Mouse (Mus musculus): ENCODE results near the gene Fam114a1. TPM values are rescaled to one million over a fixed set of nuclear protein-coding genes. Genes with fewer than 3 reads are reported as not detected.

Fam114a1 gene
- total RNA-seq (2015), result 5.6 and 7.1 TPM in 2 replicates
- 5.2 and 7.4 TPM in 2 replicates for total RNA-seq (2017)

DNA sequence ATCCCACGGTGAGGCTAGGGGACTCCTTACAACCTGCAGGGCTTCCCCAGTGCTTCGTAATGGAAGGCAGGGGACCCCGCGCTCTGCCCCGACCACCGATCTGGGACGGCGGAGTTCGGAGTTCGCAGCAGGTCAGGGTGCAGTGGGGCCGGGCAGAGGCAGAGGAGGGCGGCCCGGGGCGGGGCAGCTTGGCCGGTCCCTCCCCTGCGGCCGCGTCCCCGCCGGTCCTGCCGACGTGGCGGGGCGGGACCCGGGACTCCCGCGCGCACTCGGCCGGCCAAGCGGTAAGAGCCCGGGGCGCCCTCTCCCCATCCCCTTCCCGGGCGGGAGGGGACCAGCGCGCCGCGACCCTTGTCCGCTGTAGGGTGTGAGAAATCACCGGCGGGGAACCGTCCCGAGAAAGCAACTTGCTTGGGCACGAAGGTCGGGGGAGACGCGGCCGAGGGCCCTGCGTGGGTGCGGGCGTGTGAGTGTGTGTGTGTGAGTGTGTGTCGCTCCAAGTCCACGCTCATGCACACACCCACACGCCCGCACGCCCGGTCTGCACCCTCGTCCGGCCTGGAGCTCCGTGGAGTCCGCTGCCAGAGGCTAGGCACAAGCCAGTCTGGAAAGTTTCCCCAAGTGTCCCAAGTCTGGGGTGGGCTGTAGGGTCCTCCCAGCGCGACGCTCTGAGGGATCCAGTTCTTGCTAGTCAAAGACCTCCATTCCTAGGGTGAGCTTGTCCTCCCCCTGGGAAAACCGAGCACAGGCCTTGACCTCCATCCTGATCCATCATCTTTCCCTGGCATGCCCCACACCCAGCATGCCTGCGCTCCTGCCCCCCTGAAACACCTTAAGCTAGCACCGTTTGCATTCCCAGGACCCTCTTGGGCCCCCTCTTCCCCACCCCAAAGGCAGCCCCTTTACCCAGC lies at the start of gene Fam114a1:
Fam114a1 (plus strand) TSS at position 211 of the 911 bp plus-strand sequence.
- peak; percentile 86 for ATAC-seq (replicated peaks; ENCODE audit: poor library complexity)

DNA sequence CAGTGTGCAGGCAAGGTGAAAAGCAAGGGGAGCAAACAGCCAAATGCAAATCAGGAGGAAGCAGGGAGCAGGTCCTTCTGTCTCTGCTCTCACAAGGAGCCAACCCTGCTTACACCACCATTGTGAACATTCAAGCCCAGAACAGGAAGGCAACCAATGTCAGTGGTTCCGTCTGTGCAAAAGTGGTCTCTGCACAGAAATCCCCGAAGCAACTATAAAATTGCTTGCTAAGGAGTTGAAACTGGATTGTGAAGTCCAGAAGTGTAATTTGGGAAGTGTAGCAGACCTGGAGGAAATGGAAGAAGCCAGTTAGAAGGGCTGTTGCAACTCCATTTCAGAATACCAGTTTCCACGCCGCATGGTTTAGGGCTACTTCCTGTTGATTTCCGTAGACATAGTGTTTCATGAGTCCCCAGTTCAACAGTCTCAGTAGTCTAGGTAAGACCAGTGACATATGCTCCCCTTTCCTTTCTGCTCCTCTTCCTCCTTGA lies 46.9 kb upstream of the Fam114a1 start:
- ATAC-seq (replicated peaks; ENCODE audit: poor library complexity), result peak; percentile 90

DNA sequence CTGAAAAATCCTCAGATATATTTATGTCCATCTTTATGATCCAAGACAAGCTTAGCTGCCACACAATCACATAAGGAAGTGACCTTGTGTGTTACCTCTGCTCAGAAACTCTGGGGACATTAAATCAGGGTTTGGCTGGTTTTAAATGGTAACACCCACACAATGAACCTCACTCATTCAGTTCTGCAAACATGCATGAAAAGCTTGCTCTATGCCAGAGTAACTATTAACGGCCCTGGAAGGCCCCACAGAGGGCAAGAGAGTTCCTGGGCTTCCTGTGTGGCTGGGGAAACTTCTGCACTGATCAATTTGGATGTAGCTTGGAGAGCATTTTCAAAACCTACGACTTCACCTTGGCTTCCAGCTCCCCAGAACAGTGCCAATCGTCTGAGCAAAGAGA lies 37.7 kb upstream of the Fam114a1 start:
- no peak for ATAC-seq (replicated peaks; ENCODE audit: poor library complexity)

DNA sequence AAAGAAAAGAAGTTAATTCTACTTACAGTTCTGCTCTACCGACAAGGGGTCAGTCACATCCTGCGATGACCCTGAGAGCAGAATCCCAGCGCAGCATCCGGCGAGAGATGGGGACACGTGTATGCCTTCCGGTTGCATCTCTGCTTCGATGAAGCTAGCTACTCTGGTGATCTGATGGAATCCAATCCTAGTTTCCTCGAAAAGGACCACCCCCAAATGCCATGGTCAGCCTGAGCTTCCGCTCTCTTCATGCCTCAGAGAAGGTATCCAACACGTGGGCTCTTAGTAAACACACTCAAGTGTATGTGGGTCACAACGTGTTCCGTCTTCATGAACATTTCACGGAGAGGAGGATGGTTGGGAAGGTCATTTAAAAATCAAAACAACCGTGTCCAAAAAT lies 37.1 kb upstream of the Fam114a1 start:
- ATAC-seq (replicated peaks; ENCODE audit: poor library complexity), result no peak

DNA sequence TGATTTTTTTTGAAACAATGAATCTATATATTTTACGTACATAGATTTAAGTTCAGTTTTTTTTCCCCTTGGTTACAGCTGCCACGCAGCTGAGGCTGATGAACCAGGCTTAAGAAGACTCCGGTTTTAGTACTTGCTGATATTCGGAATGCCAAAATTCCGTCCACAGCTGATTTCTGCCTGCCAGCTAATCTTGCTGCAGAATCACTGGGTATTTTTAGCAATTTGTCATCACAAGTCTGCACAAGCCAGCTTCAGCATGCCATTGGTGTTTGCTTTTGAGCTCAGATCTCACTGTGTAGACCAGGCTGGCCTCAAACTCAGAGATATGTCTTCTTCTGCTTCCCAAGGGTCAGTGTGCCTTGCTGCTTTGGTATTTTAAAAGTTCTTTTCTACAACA lies 18.4 kb upstream of the Fam114a1 start:
- no peak for ATAC-seq (replicated peaks; ENCODE audit: poor library complexity)

DNA sequence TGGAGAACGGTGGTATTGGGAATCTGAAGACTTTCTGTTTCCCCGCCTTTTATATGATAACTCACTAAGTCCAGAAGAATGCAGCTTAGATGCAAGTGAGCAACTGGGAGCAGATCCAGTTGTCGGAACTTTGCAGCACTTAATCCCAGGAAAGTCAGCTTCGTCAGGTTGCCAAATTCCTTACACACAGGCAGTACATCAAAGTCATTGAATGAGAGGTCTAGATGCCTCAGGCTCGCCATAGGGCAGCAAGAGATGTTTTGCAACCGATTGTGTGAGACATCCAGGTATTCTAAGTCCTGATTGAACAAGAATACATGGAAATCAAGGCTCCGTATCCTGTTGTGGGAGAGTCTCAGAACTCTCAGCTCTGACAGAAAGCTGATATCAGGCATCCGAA lies 14.9 kb upstream of the Fam114a1 start:
- ATAC-seq (replicated peaks; ENCODE audit: poor library complexity), result no peak

DNA sequence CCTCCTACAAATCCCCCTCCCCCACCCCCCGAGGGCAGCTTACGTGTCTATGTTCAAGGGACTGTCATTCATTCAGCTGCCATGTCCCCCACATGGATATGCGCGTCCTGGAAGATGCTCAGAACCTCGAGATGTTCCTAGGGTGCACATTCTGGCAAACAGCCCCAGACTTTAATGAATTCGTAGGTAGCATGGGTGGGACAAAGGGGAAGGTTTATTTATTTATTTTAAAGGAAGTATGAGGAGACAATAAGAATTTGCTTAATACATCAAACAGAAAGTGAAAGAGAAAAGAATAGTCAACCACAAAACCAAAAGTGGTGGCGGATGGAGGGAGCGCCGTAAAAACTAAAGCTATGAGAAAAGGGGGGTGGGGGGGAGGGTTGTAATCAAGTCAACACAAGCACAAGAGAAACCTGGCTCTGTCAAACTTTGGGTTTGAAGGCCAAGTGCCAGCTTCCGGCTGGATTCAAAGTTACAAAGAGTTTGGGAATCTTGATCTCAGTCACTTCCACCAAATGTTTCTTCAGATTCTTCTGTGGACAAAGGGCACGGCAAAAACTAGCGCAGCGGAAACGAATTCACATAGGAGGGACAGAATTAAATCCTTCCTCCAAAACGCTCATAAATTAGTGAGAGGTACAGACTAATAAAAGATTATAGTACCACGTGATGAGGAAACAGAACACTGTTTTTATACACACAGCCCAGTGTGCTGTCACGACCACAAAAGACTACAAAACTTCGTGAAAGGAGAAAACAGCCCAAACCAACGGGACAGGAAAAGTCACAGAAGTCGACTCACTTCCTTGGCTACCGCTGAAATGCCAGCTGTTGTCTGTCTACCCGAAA lies 10.7 kb upstream of the Fam114a1 start:
- no peak for ATAC-seq (replicated peaks; ENCODE audit: poor library complexity)

DNA sequence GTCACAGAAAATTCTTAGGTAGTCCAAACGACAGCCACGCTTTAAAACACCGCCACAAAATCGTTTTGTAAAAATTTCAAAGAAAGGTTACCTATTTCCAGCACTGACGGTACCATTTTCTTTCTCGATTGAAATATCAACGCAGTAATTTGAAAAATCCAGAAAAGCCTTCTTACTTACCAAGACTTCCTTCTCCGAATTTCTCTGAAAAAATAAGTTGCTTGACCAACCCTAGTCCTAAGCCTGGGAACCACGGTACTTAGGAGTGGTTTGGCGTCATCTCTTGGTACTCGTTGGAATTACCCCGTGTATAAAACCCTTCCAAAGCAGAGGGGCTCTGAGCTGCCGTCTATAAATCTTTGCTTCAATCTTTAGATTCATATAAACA lies 10.0 kb upstream of the Fam114a1 start, which contains the start of gene Tlr6:
Tlr6 (minus strand) TSS at position 255 of the 388 bp plus-strand sequence.
- ATAC-seq (replicated peaks; ENCODE audit: poor library complexity), result peak; percentile 49; the same call in 1 of the 2 replicates

DNA sequence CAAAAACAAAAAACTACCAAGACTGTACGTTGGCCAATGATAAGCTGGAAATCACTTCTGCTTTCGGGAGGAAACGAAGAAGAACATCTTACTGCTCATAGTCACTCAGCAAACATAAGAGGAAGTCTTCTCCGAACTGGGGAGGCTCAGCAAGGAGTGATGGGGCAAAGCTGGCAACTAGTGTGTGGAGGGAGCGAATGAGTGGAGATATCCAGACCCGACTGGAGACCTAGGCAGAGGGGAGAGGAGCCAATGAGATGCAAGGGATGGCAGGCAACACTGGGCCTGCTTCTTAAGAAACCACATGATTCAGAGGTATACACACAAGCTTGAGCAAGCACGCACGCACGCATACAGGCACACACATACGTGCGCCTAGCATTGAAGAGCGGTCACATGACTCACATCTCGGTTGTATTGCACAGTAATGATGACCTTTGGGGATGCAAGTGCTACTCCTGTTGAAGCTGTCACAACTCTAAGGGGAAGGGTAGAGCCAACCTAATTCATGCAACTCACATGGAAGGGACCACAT lies 8.9 kb upstream of the Fam114a1 start:
- ATAC-seq (replicated peaks; ENCODE audit: poor library complexity), result peak; percentile 80

DNA sequence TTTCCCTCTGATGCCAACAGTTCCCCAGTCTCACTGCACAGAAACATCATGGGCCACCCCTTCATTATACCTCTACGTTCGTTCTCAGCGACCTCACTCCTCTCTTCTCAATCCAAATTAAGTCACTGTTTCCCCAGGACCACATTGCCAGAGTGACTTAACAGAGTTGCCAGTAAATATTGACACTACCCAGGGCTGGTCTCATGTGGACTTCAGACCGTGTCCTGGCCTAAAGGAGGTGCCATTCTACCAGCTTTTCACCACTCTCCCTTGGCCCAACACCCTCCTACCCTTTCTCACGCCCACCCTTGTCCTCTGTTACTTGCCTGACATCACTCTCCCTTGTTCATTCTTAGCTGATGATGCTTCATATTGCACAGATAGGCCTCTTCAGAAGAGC lies 6.6 kb upstream of the Fam114a1 start:
- ATAC-seq (replicated peaks; ENCODE audit: poor library complexity), result no peak

DNA sequence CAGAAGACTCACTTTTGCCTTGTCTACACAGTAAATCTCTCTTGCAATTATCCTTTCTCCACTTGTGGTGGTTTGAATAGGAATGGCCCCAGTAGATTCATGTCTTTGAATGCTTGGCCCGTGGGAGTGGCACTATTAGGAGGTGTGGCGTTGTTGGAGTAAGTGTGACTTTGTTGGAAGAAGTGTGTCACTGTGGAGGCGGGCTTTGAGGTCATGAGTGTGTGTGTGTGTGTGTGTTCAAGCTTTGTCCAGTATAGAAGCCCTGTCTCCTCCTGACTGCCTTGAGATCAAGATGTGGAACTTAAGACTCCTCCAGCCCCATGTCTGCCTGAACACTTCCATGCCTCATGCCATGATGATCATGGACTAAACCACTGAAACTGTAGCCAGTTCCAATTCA lies 6.1 kb upstream of the Fam114a1 start:
- ATAC-seq (replicated peaks; ENCODE audit: poor library complexity), result no peak

DNA sequence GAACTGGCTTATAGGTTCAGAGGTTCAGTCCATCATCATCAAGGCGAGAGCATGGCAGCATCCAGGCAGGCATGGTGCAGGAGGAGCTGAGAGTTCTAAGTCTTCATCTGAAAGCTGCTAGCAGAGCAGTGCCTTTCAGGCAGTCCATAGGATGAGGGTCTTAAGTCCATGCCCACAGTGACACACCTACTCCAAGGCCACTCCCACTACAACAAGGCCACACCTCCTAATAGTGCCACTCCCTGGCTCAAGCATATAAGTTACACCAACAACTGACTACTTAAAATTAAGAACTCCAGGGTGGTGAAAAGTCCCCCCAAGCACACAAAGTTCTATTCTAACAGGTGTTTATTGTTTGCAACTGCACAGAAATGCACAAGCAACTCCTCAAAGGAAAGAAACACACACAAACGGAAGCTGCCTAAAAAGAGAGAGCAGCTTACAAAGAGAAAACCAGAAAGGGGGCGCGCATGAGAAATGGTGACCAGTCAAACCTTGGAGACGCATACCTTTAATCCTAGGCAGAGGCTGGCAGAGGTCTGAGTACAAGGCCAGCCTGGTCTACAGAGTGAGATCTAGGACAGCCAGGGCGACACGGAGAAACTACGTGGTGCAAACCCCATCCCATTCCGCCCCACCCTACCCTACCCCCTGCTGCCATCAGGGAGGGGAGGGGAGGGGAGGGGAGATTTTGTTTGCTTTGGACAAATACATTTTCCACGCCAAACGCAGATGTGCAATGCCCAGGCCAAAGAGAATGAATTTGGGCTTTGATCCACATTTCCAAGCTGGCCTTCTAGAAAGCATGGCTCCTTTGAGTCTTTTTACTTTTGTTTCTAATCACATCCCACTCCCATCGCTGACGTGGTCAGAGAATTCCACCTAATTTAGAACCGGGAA lies 660 bp upstream of the Fam114a1 start:
- peak; percentile 58 for ATAC-seq (replicated peaks; ENCODE audit: poor library complexity)

DNA sequence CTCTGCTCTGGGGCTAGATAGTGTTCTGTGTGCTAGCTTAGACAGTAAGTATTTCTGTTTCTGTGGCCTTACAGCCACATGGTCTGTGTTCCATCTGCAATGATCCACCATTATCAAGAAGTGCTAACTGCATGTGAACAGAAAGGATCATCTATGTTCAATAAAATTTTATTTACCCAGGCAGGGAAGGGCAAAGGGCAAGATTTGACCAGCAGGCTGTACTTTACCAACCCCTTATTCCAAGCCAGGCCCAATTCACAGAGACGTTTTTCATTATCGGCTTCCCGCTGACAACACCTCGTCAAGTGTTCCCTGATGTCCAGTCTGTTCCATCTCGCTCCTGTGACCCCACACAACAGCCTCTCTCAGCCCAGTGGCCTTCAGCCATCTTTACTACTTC lies 5.2 kb downstream of the Fam114a1 start:
- ATAC-seq (replicated peaks; ENCODE audit: poor library complexity), result no peak

DNA sequence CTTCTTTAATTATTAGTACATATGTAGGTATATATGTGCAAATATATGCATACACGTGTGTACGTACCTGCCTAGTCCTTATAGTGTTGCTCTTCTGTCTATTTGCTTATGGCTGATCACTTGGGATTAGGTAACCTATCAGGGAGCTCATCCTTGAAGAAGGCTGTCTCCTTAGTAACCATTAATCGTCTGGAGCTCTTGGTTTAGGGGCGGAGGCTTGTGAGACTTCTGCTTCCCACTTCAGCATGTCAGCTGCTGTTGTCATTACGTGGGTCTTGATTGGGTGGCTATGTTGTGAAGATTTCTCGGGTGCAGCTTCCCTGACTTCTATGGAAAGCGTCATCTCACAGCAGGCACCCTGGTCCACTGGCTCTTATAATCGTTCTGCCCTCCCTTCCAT lies 7.3 kb downstream of the Fam114a1 start:
- ATAC-seq (replicated peaks; ENCODE audit: poor library complexity), result no peak

DNA sequence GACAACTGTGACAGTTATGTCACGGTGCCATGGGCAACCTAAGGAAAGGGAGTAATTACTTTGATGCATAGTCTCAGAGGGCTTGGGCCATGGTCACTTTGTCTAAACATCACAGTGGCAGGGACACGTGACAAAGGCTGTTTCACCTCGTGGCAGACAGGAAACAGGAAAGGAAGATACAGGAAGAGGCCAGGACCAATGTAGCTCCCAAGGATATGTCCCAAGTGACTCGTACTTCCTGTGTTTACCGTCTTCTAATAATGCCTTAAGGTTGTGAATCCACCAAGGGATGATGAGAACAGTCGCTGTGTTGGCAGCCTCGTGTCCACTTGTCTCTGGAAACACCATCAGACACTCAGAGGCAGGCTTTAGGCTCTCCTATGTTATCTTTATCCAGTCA lies 16.1 kb downstream of the Fam114a1 start:
- no peak for ATAC-seq (replicated peaks; ENCODE audit: poor library complexity)

DNA sequence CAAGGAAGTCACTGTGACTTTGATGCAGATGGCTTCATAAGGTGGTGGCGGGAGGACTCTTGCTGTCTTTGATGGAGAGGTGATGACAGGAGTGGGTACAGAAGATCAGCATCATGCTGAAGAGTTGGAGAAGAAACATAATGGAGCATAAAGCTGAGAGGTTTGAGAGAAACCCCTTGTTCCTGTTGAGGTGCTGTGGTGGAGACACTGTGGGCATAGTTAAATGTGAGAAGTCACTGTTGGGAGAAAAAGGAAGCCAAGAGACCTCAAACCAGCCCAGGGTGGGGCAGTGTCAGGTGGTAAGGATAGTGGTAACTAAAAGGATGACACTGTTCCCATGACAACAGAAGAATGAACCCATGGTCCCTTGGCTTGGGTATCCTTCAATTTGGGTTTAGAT lies 20.1 kb downstream of the Fam114a1 start:
- peak; percentile 76 for ATAC-seq (replicated peaks; ENCODE audit: poor library complexity)

DNA sequence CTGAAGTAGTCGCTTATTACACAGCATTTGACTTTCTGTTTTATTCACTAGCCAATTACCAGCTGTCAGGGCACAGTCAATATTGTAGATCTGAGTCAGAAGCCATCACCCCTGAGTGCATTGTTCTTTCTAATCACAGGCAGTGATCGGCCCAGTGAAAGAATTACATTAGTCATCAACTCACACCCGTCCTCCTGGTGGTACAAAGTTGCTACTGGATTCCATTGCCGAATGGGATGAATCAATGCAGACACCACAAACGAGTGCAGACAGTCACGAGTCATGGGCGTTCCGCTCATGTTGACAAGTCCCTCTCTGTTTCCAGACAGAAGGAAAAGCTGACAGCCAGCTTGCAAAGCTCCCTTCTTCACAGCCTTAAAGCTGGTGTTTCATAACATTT lies 22.7 kb downstream of the Fam114a1 start:
- no peak for ATAC-seq (replicated peaks; ENCODE audit: poor library complexity)

DNA sequence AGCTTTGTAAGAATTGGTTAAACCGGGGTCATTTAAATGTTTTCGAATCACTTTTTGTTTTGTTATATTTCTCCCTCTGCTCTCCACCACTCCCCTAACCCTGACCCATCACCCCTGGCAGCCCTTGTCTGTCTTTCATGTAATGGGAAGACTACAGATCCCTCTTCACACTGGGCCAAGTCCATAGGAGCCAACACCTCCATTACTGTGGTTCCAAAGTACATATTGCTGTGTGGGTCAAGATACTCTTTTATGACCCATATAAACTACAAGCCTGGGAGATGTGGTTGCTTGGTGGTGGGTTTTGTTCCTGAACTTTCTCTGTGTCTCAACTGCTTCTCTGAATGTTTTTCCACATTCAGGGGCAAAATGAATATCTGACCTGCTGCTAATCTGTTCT lies 25.5 kb downstream of the Fam114a1 start:
- no peak for ATAC-seq (replicated peaks; ENCODE audit: poor library complexity)

DNA sequence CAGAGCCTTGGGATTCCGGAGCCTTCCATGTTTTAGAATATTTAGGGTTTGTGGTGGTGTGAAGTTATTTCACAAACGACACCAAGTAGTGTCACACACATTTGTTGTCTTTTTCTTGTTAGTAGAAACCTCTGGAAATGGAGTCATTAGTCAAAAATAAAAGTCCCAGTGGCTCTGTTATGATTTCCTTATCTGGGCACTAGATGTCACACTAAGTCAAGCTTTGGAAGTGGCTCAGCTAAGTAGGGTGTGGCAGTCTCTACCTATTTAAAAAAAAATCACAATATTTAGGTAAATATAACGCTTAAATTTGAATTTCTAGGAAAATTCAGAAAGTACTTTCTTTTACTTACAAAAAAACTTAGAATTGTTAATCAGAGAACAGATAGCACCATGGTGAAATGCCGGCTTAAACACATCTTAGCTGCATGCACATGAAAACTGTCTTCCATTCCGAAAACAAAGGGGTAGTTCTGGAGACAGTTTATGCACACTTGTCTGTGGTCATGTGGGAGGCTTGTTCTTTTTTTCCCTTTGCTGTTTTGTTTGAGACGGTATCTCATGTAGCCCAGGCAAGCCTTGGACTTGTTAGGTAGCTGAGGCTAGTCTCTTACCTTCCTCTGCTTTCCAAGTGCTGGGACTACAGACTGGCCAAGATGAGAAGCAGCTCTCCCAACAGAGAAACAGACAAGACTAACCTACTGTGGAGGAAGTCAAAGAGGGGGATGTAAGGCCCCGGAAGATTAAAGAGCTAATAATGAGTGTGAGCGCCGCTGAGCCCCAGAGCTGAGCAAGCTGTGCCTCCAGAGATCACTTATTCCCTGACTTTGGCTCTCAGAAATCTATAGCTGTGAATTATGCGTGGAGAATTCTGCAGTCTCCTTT lies 33.3 kb downstream of the Fam114a1 start:
- peak; percentile 71 for ATAC-seq (replicated peaks; ENCODE audit: poor library complexity)

Measured in megakaryocyte progenitor cell, adult 5-6 weeks (primary cell).